Mouse (Mus musculus) midbrain, postnatal 0 days (tissue): ENCODE measurements around the gene Vwce. TPM values are rescaled to one million over a fixed set of nuclear protein-coding genes. Genes with fewer than 3 reads are reported as not detected.
A peak's percentile ranks its signal among the peaks of the same experiment; 100 is the strongest.

Source experiments
- ATAC-seq: fragments of 200-750 bp; cut with Nextera tagmentation; 2 replicates; pipeline ENCODE4 v1.8.0; 2017; ENCODE audit warnings: moderate number of reproducible peaks, mild to moderate bottlenecking, moderate TSS enrichment, moderate library complexity; ENCODE audit not compliant: low FRiP score
- DNase-seq: peaks from one replicate; pipeline ENCODE4 v3.0.0-alpha.2; 2015; ENCODE audit warnings: low spot score
- H3K27ac ChIP-seq: fragments of 300-500 bp; sonication (generic); 2 replicates; pipeline ENCODE4 v1.5.1; 2014; ENCODE audit warnings: low read depth, mild to moderate bottlenecking, low read length, mixed read lengths
- H3K27me3 ChIP-seq: fragments of 300-500 bp; sonication (generic); 2 replicates; pipeline ENCODE4 v1.6.1; 2014; ENCODE audit warnings: low read length, control low read depth, mixed read lengths; ENCODE audit not compliant: insufficient read depth
- H3K36me3 ChIP-seq: fragments of 300-500 bp; sonication (generic); 2 replicates; pipeline ENCODE4 v1.6.1; 2014; ENCODE audit warnings: low read length, control low read depth, mixed read lengths; ENCODE audit not compliant: insufficient read depth
- H3K4me1 ChIP-seq: fragments of 300-500 bp; sonication (generic); 2 replicates; pipeline ENCODE4 v1.6.1; 2014; ENCODE audit warnings: mild to moderate bottlenecking, control low read depth, antibody characterized with exemption, low read length, mixed read lengths; ENCODE audit not compliant: insufficient read depth
- H3K4me2 ChIP-seq: fragments of 300-500 bp; sonication (generic); 2 replicates; pipeline ENCODE4 v1.6.1; 2014; ENCODE audit warnings: low read depth, mild to moderate bottlenecking, low read length, mixed read lengths; ENCODE audit not compliant: poor library complexity, severe bottlenecking
- H3K4me3 ChIP-seq: fragments of 300-500 bp; sonication (generic); 2 replicates; pipeline ENCODE4 v1.5.1; 2014; ENCODE audit warnings: low read depth, mild to moderate bottlenecking, low read length, moderate library complexity
- H3K9ac ChIP-seq: fragments of 300-500 bp; sonication (generic); replicated peaks from 2 replicates; pipeline ENCODE4 v1.6.1; 2014; ENCODE audit warnings: mild to moderate bottlenecking, low read length, moderate library complexity, mixed read lengths; ENCODE audit not compliant: poor library complexity, severe bottlenecking
- H3K9me3 ChIP-seq: fragments of 300-500 bp; sonication (generic); 2 replicates; pipeline ENCODE4 v1.6.1; 2016; ENCODE audit warnings: low read length, control low read depth
- CTCF ChIP-seq: IDR thresholded peaks from 2 replicates; pipeline ENCODE4 v1.5.1; 2016; ENCODE audit warnings: antibody characterized with exemption, mild to moderate bottlenecking
- WGBS: fragments of 180-500 bp; shearing (Covaris S2); extraction: QIAGEN DNeasy Blood & Tissue Kit; methylation state at CpG from one replicate; pipeline ENCODE4 v1.1.7; 2014; 5-methylcytosine and 5-hydroxymethylcytosine counted together
- polyA plus RNA-seq: library from polyadenylated mRNA; unstranded; fragments of >200 nt; fragmentation: Nextera tagmentation; extraction: Ambion mirVana; gene quantifications from 2 replicates; pipeline ENCODE4 v1.2.1, GENCODE M21; 2015
- total RNA-seq: library from RNA; depleted of rRNA; stranded (reverse); fragments of >200 nt; gene quantifications from 2 replicates; pipeline ENCODE4 v1.2.3, GENCODE M21; 2014

The Vwce gene
- total and polyA plus RNA-seq, 2 experiments from 2014 or later = 2.2 to 2.6 TPM

DNA sequence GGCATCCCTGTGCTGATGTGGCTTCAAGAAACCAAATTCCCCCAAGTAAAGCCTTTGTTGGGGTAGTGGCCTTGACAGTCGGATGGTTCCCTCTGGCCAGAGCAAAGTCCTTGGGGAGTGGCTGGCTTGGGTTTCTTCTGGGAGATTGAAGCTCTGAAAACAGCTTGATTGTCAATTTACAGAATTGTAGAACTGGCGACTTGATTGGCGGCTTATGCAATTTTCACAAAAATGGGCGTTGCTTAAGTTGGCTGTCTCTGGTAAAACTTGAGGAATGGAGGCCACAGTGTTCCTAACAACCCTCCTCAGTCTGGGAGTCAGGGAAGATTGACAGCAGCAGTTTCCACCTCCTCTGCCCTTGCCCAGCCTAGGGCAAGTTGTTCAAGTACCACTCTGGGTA is 58.3 kb downstream of the Vwce start:
- ATAC-seq (no peak), DNase-seq (no peak)
- no peak for TF ChIP-seq CTCF
- no peak overlapping the region for H3K27ac ChIP-seq
- no peaks in the 10 kb centered on the region for H3K27me3 ChIP-seq
- no peak overlapping the region for H3K4me3 ChIP-seq
- peaks cover 27% of the 10 kb centered on the region; the same call in 1 of the 2 replicates for H3K4me1 ChIP-seq
- H3K4me2 ChIP-seq = no peak overlapping the region
- 94% methylated on average over 4 of the region's 4 CpGs for WGBS
- no peaks in the 10 kb centered on the region for H3K9me3 ChIP-seq
- no peaks in the 10 kb centered on the region for H3K36me3 ChIP-seq
- H3K9ac ChIP-seq = no peak overlapping the region

DNA sequence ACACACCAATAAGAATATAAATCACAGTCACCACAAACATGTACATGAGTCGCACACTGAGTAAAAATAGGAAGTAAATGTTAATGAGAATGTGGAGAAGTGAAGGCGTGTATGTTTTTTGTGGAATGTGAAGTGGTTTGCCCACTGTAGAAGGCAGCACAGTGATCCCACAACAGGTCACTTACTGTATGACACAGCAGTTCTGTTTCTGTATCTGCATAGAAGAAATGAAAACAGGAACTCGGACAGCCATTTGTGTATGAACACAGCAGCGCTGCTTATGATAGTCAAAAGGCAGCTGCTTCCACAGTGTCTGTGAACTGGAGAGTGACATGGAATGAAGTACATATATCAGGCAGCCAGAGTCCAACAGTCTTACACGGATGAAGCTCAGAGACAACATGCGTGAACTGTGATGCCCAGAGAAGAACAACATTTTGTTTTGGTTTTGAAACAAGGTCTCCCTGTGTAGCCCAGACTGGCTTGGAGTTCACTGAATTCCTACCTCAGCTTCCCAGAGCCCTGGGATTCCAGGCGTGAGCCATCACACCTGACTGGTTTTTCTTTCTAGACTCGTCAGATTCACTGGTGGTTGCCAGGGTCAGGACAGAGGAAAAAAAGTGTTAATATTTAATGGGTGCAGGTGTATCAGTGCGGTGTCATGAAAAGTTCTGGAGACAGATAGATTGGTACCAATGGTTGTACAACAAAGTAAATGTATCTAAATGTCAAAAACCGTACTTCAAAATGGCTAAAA is 60.1 kb downstream of the Vwce start:
- peaks cover 29% of the 10 kb centered on the region for H3K4me1 ChIP-seq
- ATAC-seq (no peak), DNase-seq (no peak)
- H3K4me2 ChIP-seq = no peak overlapping the region
- no peaks in the 10 kb centered on the region for H3K27me3 ChIP-seq
- no peaks in the 10 kb centered on the region for H3K36me3 ChIP-seq
- no peaks in the 10 kb centered on the region for H3K9me3 ChIP-seq
- no peak overlapping the region for H3K9ac ChIP-seq
- no peak overlapping the region for H3K27ac ChIP-seq
- WGBS = 86% methylated on average over 10 of the region's 10 CpGs
- H3K4me3 ChIP-seq = no peak overlapping the region
- TF ChIP-seq CTCF = no peak

- 19% methylated on average over 7 of the region's 7 CpGs for WGBS
- Histone ChIP-seq H3K27me3 (no peaks in the 10 kb centered on the region), H3K36me3 (0 out of 2 replicates have a peak, but pooled peaks cover 4% of the 10 kb centered on the region), H3K27ac (peak overlapping the region; percentile 44), H3K4me3 (no peak overlapping the region), H3K9me3 (no peaks in the 10 kb centered on the region), H3K9ac (no peak overlapping the region; the same call in 1 of the 2 replicates), H3K4me2 (peak overlapping the region; percentile 13; the same call in 1 of the 2 replicates), H3K4me1 (peaks cover 36% of the 10 kb centered on the region)
- DNase-seq (no peak), ATAC-seq (no peak)
- no peak for TF ChIP-seq CTCF
Measured at GRCm38 (mm10) chr19:10695801-10696200, 61.8 kb downstream of the Vwce start.

DNA sequence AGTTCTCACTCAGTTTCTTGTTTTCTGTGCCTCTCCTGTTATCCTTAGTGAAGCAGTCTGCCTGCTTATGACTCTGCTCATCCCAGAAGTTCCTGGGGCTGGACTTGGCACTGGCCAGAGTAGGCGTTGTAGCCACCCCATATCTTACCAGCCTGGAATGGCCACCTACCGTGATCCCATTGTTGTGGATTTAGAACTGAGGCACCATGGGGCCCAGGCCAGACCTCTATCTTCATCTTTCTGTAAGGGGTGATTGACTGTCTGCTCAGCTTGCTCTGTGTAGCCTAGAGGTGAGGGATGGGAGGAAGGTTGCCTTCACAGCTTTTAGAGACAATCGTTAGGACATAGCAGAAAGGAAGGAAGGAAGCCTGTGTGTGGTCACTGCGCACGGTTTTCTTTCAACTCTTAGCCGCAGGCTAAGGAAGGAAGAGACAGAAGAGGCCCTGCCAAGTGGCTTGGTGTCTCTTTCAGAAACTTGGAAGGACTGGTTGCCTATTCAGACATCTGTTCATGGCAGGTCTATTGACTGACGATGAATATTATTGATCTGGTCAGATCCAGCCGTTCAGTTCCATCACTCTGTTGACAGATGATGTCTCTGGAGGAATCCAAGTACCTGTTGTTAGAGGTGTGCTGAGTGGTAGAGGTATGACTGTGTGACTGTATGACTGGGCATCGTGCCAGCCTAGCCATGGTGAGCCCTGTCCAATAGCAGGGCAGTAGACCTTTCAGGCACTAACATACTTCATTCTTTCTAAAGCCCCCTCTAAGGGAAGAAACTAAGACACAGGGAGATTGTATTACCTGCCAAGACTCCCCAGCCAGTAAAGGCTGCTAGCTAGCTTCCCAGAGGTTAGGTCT is 64.3 kb downstream of the Vwce start:
- H3K36me3 ChIP-seq = 0 out of 2 replicates have a peak, but pooled peaks cover 4% of the 10 kb centered on the region
- no peaks in the 10 kb centered on the region for H3K9me3 ChIP-seq
- no peak for TF ChIP-seq CTCF
- no peak overlapping the region for H3K27ac ChIP-seq
- H3K4me2 ChIP-seq = no peak overlapping the region
- ATAC-seq = no peak
- no peak for DNase-seq
- no peaks in the 10 kb centered on the region for H3K27me3 ChIP-seq
- H3K4me1 ChIP-seq = peaks cover 39% of the 10 kb centered on the region
- no peak overlapping the region for H3K9ac ChIP-seq
- WGBS = 69% methylated on average over 9 of the region's 9 CpGs
- H3K4me3 ChIP-seq = no peak overlapping the region

DNA sequence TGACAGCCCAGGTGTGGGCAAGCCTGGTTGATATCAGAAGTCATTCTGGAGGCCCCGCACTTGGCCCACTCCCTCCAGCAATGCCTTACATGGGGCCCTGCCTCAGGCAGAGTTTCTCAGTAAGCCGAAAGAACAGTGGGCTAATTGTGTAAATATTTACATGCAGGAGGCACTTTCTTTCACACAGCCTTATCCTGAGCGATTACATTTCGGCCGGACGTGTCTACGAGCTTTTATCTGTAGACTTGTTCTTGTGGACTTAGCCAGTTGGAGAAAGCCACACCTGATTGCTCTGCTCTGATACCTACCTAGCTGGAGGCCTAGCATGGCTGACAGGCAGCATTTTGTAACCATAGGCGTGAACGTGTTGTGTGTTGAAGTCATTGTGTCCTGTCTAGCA is 65.8 kb downstream of the Vwce start:
- no peaks in the 10 kb centered on the region for H3K9me3 ChIP-seq
- no peak for TF ChIP-seq CTCF
- ATAC-seq (no peak), DNase-seq (no peak)
- peaks cover 39% of the 10 kb centered on the region for H3K4me1 ChIP-seq
- H3K4me3 ChIP-seq = no peak overlapping the region
- no peak overlapping the region for H3K4me2 ChIP-seq
- 59% methylated on average over 9 of the region's 9 CpGs for WGBS
- no peaks in the 10 kb centered on the region for H3K27me3 ChIP-seq
- no peak overlapping the region for H3K9ac ChIP-seq
- no peak overlapping the region for H3K27ac ChIP-seq
- H3K36me3 ChIP-seq = 0 out of 2 replicates have a peak, but pooled peaks cover 4% of the 10 kb centered on the region
